Mouse (Mus musculus) embryonic fibroblast, embryonic 13.5 days (primary cell): ENCODE results near the gene Myh7b.

ENCODE experiments used
- CTCF ChIP-seq: IDR thresholded peaks from 2 replicates; pipeline ENCODE4 v1.5.1; 2011; ENCODE audit warnings: mild to moderate bottlenecking, control low read depth, low read length, moderate library complexity, borderline replicate concordance; ENCODE audit not compliant: insufficient read depth
- POLR2A ChIP-seq: IDR thresholded peaks from 2 replicates; pipeline ENCODE4 v1.6.1; 2011; ENCODE audit warnings: low read depth, mild to moderate bottlenecking, control low read depth, low read length, moderate library complexity

GRCm38 (mm10) chr2:155582996-155583395, 28.0 kb upstream of the Myh7b start:
- TF ChIP-seq POLR2A: no peak
- TF ChIP-seq CTCF: no peak
